Mouse (Mus musculus) liver, embryonic 13.5 days (tissue): Measurements from ENCODE around the gene Notch4. TPM values are rescaled to one million over a fixed set of nuclear protein-coding genes. Genes with fewer than 3 reads are reported as not detected.

Experiments used
- ATAC-seq: fragments of 200-750 bp; cut with Nextera tagmentation; 2 replicates; pipeline ENCODE4 v1.8.0; 2017; ENCODE audit warnings: low read depth, mild to moderate bottlenecking, moderate number of reproducible peaks, moderate library complexity
- DNase-seq: peaks from one replicate; pipeline ENCODE4 v3.0.0; 2022
- H3K27ac ChIP-seq: fragments of 300-500 bp; sonication (generic); 2 replicates; pipeline ENCODE4 v1.5.1; 2015; ENCODE audit warnings: moderate library complexity, mild to moderate bottlenecking, inconsistent platforms
- H3K27me3 ChIP-seq: fragments of 300-500 bp; sonication (generic); 2 replicates; pipeline ENCODE4 v1.6.1; 2015; ENCODE audit warnings: mild to moderate bottlenecking, inconsistent platforms
- H3K36me3 ChIP-seq: fragments of 300-500 bp; sonication (generic); 2 replicates; pipeline ENCODE4 v1.6.1; 2015; ENCODE audit warnings: mild to moderate bottlenecking, inconsistent platforms
- H3K4me1 ChIP-seq: fragments of 300-500 bp; sonication (generic); replicated peaks from 2 replicates; pipeline ENCODE4 v1.6.1; 2015; ENCODE audit warnings: inconsistent platforms
- H3K4me2 ChIP-seq: fragments of 300-500 bp; sonication (generic); 2 replicates; pipeline ENCODE4 v1.6.1; 2015; ENCODE audit warnings: inconsistent platforms, mild to moderate bottlenecking, moderate library complexity
- H3K4me3 ChIP-seq: fragments of 300-500 bp; sonication (generic); replicated peaks from 2 replicates; pipeline ENCODE4 v1.5.1; 2015; ENCODE audit warnings: mild to moderate bottlenecking, inconsistent platforms
- H3K9ac ChIP-seq: fragments of 300-500 bp; sonication (generic); 2 replicates; pipeline ENCODE4 v1.6.1; 2015; ENCODE audit warnings: mild to moderate bottlenecking, inconsistent platforms
- H3K9me3 ChIP-seq: fragments of 300-500 bp; sonication (generic); replicated peaks from 2 replicates; pipeline ENCODE4 v1.6.1; 2016; ENCODE audit warnings: inconsistent platforms
- WGBS: fragments of 180-500 bp; shearing (Covaris S2); methylation state at CpG from one replicate; pipeline ENCODE4 v1.1.7; 2015; ENCODE audit not compliant: insufficient replicate concordance; 5-methylcytosine and 5-hydroxymethylcytosine counted together
- polyA plus RNA-seq: library from polyadenylated mRNA; unstranded; fragments of >200 nt; fragmentation: Nextera tagmentation; extraction: Ambion mirVana; gene quantifications from 2 replicates; pipeline ENCODE4 v1.2.1, GENCODE M21; 2015

Gene Notch4
- polyA plus RNA-seq, 1 experiment from 2014 or later, result 0.55 TPM

DNA sequence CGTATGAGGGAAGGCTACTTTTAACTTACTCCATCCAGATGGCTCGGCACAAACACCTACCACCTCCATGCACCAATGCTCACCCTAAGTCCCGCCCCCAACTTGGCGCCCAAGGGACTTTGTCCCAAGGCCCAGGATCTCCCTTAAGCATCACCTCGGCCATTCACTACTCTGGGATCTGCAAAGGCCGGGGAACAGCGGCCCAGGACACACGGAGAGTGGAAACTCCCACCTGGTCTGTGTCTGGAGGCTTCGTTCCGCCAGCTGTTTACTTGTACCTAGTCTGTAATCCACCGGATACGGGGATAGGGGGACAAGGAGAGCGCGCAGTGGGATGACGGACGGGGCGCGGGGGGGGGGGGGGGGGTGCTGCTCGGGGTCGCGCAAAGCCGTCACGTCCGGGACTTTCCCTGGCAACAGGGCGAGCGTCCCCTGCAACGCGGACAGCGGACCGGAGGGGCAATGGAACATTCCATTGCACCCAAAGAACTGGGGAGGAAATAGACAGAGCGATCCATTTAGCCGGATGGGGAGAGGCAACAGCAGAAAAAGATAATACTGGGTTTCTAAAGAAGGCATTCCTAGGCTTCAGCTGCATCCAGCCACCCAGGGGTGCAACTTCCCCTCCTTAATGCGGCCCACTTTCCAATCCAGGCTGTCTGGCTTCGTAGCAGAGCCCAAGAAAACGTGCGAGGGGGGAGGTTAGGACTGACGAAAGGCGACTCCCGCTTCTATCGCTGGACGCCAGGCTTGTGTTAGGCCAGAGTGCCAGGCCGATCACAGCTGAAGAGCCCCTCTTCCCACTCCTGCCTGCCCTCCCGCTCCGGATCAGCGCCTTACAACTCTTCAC lies 63.2 kb downstream of the Notch4 start:
- Histone ChIP-seq H3K27ac (peak overlapping the region; percentile 70), H3K36me3 (peaks cover 21% of the 10 kb centered on the region), H3K4me3 (peak overlapping the region; percentile 70), H3K27me3 (peaks cover 49% of the 10 kb centered on the region), H3K4me2 (peak overlapping the region; percentile 91), H3K9me3 (no peaks in the 10 kb centered on the region), H3K4me1 (peaks cover 69% of the 10 kb centered on the region), H3K9ac (peak overlapping the region; percentile 80)
- peak; percentile 67 for ATAC-seq
- WGBS, result under 1% methylated on average over 45 of the region's 45 CpGs
- DNase-seq, result peak; percentile 65

DNA sequence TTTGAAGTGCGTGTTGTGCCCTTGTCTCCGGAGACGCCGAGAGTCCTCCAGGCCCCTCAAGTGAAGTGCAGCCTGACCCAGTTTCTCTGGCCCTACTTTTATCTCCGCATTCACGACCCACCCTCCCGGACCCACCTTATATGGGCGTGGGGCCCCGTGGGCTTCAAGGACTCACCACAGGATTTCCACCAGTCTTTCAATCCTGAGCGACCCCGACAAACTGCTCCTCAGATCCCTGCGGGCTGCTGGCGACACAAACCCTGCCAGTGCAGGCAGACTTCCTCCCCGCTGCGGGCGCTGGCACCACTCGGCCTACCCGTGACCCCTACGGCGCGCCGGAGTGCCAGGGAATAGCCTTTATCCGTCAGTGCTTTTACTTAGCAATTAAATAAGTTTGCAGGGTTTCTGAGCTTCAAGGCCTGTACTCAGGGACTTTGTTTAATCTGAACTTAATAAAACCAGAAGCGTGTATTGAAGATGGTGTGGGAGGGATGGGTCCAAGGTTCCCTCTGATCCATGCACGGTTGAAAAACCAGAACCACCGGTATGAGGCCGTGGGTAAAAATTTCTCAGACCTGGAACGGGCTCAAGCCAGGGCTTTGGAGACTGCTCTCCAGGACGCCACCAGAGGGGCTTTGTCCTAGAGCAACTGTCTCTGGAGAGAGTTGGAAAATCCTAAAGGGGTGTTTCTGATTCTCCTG lies 64.0 kb downstream of the Notch4 start, which contains the start of gene Ppt2:
Ppt2 (minus strand) TSS at position 568 of the 701 bp plus-strand sequence.
- peak within 1 kb of the TSS; percentile 53 for H3K27ac ChIP-seq
- no peaks in the 10 kb centered on the region for H3K9me3 ChIP-seq
- peak within 1 kb of the TSS; percentile 91 for H3K4me2 ChIP-seq
- peak within 1 kb of the TSS; percentile 80 for H3K9ac ChIP-seq
- peaks cover 57% of the 10 kb centered on the region for H3K27me3 ChIP-seq
- DNase-seq, result no peak
- ATAC-seq, result no peak
- WGBS, result 15% methylated on average over 29 of the region's 29 CpGs
- peaks cover 14% of the 10 kb centered on the region for H3K36me3 ChIP-seq
- H3K4me1 ChIP-seq, result peaks cover 69% of the 10 kb centered on the region
- H3K4me3 ChIP-seq, result peak within 1 kb of the TSS; percentile 70

DNA sequence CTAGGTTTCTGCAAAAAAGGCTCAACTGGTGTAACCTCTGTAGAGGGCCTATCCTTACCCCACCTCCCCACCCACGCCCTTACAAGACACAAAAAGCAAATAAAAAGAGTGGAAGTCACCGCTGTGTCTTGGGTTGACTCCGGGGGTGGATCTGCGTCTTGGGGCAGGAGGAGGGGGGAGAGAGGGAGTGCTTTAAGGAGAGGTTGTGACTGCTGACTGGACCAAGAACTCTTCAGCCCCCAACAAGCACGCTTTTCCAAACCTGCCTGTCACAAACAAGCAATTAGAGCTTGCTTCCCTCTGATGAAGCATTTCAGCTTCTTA lies 64.5 kb downstream of the Notch4 start:
- WGBS, result 43% methylated on average over 5 of the region's 5 CpGs
- H3K4me3 ChIP-seq, result peak overlapping the region; percentile 70; the same call in 1 of the 2 replicates
- H3K9ac ChIP-seq, result no peak overlapping the region
- H3K4me2 ChIP-seq, result peak overlapping the region; percentile 91
- H3K4me1 ChIP-seq, result peaks cover 69% of the 10 kb centered on the region
- no peak for ATAC-seq
- no peak for DNase-seq
- no peaks in the 10 kb centered on the region for H3K9me3 ChIP-seq
- H3K27me3 ChIP-seq, result peaks cover 62% of the 10 kb centered on the region
- H3K36me3 ChIP-seq, result peaks cover 10% of the 10 kb centered on the region
- H3K27ac ChIP-seq, result no peak overlapping the region

DNA sequence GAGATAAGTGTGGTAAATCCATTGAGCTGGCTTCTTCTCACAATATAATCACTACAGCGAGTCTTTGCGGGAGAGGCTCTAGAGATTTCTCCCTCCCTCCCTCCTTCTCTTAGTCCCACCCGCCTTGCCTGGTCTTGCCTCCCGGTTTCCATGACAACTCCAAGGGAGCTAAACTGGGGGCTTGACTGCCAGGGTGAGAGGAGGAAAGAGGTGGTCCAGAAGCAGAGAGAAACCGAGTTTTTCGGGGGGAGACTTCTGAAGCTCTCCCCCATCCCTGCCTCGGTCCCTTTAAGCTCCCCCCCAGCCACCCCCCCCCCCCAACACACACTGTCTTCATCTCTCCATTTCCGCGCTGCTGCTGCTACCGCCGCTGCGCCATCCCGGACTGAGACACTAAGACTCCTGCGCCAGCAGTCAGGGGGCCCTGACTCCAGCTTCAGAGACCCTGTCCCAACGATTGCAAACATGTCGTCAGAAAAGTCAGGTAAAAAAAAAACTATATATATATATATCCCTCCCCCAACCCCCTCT lies 65.2 kb downstream of the Notch4 start, which contains the start of gene Prrt1:
Prrt1 (plus strand) TSS at position 313 of the 531 bp plus-strand sequence.
- DNase-seq (no peak), ATAC-seq (no peak)
- Histone ChIP-seq H3K9me3 (no peaks in the 10 kb centered on the region), H3K4me3 (peak within 1 kb of the TSS; percentile 70), H3K36me3 (peaks cover 6% of the 10 kb centered on the region; the same call in 1 of the 2 replicates), H3K27me3 (peaks cover 69% of the 10 kb centered on the region), H3K4me2 (peak within 1 kb of the TSS; percentile 91), H3K27ac (no peak within 1 kb of the TSS), H3K4me1 (peaks cover 69% of the 10 kb centered on the region), H3K9ac (no peak within 1 kb of the TSS)
- WGBS, result 7% methylated on average over 16 of the region's 16 CpGs

DNA sequence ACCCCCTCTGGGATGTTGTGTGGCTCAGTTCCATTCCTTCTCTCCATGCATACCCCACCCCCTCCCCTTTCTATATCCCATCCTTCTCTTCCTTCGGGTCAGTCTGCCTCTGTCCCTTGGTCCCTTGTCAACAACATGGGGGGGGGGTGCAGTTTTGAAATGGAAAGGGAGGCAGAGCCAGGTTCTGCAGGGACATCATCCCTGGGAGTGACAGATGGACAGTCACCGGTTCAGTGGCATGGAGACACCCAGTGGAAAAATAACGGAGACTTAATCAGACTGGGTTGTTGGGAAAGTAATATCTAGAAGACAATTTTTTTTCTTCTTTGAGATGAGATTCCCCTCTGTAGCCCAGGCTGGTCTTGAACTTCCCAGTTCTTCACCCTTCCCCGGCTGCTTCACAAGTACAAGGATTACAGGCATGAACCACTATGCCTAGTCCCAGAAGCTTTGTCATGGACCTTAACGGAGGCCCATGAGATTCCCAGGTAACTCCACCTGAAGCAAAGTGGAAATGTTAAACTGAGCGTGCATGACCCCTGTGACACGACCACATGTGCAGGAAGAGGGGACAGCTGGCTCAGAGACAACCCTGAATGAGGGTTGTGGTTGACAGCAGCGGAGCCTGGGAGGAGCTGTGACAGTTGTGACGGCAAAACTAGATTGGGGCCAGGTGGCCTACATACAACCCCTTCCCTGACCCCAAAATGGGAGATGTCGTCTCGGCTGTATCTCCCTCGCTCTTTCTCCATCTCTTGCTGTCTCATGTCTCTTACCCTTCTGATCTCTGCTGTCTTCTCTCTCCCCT lies 65.9 kb downstream of the Notch4 start:
- no peak for ATAC-seq
- Histone ChIP-seq H3K4me1 (peaks cover 69% of the 10 kb centered on the region), H3K27ac (no peak overlapping the region), H3K9me3 (no peaks in the 10 kb centered on the region), H3K36me3 (peaks cover 6% of the 10 kb centered on the region; the same call in 1 of the 2 replicates), H3K4me3 (peak overlapping the region; percentile 30; the same call in 1 of the 2 replicates), H3K9ac (no peak overlapping the region), H3K4me2 (no peak overlapping the region), H3K27me3 (peaks cover 73% of the 10 kb centered on the region)
- 10% methylated on average over 12 of the region's 12 CpGs for WGBS
- DNase-seq, result no peak

DNA sequence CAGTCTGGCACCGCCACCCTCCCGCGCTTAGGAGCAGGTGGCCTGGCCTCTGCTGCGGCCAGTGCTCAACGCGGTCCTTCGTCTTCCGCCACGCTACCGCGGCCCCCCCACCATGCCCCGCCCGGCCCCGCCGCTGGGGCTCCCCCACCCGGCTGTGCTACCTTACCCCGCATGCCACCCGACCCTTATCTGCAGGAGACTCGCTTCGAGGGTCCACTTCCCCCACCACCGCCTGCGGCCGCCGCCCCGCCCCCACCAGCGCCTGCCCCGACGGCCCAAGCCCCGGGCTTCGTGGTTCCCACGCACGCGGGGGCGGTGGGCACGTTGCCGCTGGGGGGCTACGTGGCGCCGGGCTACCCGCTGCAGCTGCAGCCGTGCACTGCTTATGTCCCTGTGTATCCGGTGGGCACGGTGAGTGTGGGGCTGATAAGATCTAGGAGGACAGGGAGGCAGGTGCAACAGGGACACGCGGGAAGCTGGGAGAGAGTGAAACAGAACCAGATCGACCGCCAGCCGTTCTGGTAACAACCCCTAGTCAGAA lies 66.8 kb downstream of the Notch4 start:
- Histone ChIP-seq H3K9me3 (no peaks in the 10 kb centered on the region), H3K27me3 (peaks cover 73% of the 10 kb centered on the region), H3K4me1 (peaks cover 62% of the 10 kb centered on the region), H3K9ac (peak overlapping the region; percentile 23; the same call in 1 of the 2 replicates), H3K4me3 (peak overlapping the region; percentile 30), H3K27ac (no peak overlapping the region), H3K36me3 (no peaks in the 10 kb centered on the region), H3K4me2 (peak overlapping the region; percentile 50)
- ATAC-seq (no peak), DNase-seq (no peak)
- 3% methylated on average over 48 of the region's 48 CpGs for WGBS

DNA sequence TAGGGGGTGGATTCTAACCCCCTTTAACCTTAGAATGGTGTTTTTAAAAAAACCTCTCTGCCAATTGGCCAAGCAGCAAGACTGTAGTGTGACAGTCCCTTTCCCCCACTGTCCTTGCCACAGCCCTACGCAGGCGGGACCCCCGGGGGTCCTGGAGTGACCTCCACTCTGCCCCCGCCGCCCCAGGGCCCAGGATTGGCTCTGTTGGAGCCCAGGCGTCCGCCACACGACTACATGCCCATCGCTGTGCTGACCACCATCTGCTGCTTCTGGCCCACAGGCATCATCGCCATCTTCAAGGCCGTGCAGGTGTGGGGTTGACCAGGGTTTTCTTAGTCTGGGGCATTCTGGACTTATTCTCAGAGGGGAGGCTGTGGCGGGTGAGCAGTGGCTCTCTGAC lies 67.6 kb downstream of the Notch4 start:
- ATAC-seq (no peak), DNase-seq (no peak)
- peak overlapping the region; percentile 38 for H3K4me3 ChIP-seq
- no peak overlapping the region for H3K9ac ChIP-seq
- H3K4me2 ChIP-seq, result peak overlapping the region; percentile 58
- no peak overlapping the region for H3K27ac ChIP-seq
- peaks cover 54% of the 10 kb centered on the region for H3K4me1 ChIP-seq
- no peaks in the 10 kb centered on the region for H3K9me3 ChIP-seq
- 10% methylated on average over 12 of the region's 12 CpGs for WGBS
- H3K27me3 ChIP-seq, result peaks cover 73% of the 10 kb centered on the region
- H3K36me3 ChIP-seq, result no peaks in the 10 kb centered on the region

DNA sequence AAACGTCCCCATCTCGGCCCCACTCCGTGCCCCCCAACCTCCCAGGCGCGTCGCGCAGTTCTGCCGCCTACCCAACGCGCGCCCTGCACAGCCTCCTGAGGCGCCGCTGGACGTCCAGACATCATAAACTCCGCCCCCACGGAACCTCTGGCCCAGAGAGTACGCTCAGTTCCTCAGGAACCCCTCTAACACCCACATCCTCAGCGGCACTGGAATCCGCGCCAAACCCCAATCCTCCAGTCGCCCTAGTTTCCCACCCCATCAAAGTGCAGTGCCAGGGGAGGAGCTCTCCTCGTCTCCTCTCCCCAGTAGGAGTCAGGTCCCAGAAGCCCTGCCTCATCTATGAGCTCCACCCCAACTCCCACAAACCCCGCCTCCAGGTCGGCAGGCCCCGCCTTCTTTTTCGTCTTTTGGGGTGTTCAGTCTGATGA lies 68.2 kb downstream of the Notch4 start:
- peaks cover 52% of the 10 kb centered on the region for H3K4me1 ChIP-seq
- peak overlapping the region; percentile 58 for H3K4me2 ChIP-seq
- ATAC-seq, result peak; percentile 41; the same call in 1 of the 2 replicates
- H3K36me3 ChIP-seq, result no peaks in the 10 kb centered on the region
- DNase-seq, result peak; percentile 63
- no peak overlapping the region for H3K9ac ChIP-seq
- no peaks in the 10 kb centered on the region for H3K9me3 ChIP-seq
- WGBS, result 1% methylated on average over 26 of the region's 26 CpGs
- H3K27ac ChIP-seq, result no peak overlapping the region
- H3K4me3 ChIP-seq, result peak overlapping the region; percentile 38
- peaks cover 73% of the 10 kb centered on the region for H3K27me3 ChIP-seq

DNA sequence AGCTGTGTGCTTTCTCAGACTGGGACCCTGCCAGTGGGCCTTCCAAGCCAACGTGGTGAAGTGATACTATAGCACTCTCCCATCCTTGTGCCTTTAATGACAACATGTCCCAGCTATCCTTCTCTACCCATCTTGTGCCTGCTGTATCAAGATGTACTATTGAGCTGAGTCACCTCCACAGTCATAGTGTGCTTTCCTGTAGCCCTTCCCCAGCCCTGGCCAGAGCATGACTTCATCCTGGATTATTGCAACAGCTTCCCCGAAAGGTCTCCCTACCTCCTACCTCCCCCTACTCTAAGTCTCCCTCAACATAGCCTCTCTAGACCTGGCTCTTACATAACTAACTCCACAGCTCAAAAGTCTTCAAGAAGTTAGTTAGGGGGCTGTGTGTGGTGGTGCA lies 71.6 kb downstream of the Notch4 start:
- Histone ChIP-seq H3K4me3 (no peak overlapping the region), H3K4me2 (no peak overlapping the region), H3K27ac (no peak overlapping the region), H3K4me1 (peaks cover 22% of the 10 kb centered on the region), H3K9ac (no peak overlapping the region), H3K27me3 (peaks cover 48% of the 10 kb centered on the region), H3K9me3 (no peaks in the 10 kb centered on the region), H3K36me3 (no peaks in the 10 kb centered on the region)
- DNase-seq (no peak), ATAC-seq (no peak)
- whole genome bisulfite sequencing, result 36% methylated on average over 2 of the region's 2 CpGs

DNA sequence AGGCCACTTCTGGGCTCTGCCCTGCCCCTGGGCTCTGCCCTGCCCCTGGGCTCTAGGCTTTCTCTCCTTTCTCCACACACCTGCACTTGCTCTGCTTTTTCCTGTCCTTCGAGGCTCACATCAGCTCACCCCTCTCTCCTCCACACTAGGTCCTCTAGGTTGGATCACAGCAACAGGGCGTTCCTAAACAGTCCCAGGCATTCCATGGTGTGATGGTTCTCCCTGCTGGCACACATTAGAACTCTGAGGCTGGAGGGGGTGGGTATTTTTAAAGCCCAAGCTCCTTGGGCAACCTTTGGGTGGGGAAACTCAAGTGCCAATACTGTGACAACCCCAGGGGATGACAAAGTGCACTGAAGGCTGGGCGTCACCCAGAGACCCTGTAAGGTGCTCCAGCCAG lies 73.4 kb downstream of the Notch4 start:
- 54% methylated on average over 3 of the region's 3 CpGs for WGBS
- peaks cover 4% of the 10 kb centered on the region; the same call in 1 of the 2 replicates for H3K4me1 ChIP-seq
- H3K4me2 ChIP-seq, result no peak overlapping the region

More for the DNA sequence above, 73.4 kb downstream of the Notch4 start:
- Histone ChIP-seq H3K27ac (no peak overlapping the region), H3K9me3 (no peaks in the 10 kb centered on the region), H3K27me3 (peaks cover 39% of the 10 kb centered on the region), H3K36me3 (no peaks in the 10 kb centered on the region), H3K4me3 (no peak overlapping the region), H3K9ac (no peak overlapping the region)
- ATAC-seq (no peak), DNase-seq (no peak)
